Mouse (Mus musculus) retina, postnatal 1 day (tissue): ENCODE measurements around the gene Pkd1.

Experiments
- DNase-seq: peaks from one replicate; pipeline ENCODE4 v3.0.0-alpha.2; 2012

The Pkd1 gene

DNA sequence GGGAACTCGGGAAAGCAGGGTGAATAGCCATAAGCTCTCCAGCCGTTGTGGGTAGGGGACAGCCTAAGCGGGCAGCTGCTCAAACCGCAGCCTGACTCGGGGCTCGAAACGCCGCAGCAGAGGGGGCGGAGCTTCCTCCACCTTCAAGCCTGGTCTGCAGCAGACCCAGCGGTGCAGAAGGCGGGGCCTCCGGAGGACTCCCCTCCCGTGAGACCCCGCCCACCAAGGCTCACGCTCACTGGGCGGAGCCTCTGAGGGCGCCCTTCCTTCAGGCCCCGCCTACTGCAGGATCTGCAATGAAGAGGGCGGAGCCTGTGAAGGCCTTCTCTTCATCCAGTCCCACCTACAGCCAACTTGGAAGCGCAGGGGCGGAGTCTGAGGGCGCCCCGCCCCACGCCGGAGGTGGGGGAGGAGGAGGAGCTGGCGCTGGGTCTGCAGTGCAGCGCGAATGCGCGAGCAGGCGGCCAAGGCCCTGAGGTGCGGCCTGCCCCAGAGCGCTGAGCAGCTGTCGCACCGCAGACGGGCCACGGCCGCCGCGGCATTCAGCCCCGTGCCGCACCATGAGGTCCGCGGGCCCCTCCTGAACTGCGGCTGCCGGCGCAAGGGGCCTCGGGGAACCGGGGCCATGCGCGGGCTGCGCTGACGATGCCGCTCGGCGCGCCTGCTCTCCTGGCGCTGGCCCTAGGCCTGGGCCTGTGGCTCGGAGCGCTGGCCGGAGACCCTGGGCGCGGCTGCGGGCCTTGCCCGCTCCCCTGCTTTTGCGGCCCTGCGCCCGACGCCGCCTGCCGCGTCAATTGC is at the start of gene Pkd1:
Gene Pkd1 (plus strand): TSS at position 217 of the 798 bp plus-strand sequence.
- peak; percentile 99 for DNase-seq

DNA sequence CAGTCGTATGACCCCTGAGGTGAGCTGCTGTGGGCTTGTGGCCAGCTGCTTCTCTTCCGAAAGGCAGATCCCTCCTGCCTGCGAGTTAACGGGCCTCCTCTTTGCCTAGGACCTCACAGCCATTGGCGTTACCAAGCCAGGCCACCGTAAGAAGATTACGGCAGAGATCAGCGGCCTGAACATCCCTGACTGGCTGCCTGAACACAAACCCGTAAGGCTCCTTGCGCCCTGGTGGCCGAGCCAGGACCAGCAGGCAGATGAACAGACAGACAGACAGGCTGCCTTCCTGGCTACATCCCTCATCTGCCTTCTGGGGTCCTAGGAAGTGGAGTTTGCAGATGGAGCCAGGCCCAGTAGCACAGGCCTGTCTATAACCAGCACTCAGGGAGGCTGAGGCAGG is 47.4 kb upstream of the Pkd1 start:
- peak; percentile 64 for DNase-seq

DNA sequence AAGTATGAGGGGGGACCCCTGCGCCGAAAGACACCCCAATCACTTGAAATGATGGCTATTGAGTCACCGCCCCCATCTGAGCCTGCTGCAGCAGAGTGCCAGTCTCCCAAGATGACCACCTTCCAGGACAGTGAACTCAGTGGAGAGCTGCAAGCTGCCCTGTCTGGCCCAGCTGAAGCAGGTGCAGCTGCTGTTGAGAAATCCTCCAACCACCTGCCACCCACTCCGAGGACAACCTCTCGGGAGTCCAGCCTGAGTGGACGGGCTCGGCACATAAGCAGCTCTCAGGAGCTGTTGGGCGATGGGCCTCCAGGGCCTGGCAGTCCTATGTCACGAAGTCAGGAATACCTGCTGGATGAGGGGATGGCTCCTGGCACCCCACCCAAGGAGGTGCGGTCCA is 45.5 kb upstream of the Pkd1 start:
- no peak for DNase-seq

DNA sequence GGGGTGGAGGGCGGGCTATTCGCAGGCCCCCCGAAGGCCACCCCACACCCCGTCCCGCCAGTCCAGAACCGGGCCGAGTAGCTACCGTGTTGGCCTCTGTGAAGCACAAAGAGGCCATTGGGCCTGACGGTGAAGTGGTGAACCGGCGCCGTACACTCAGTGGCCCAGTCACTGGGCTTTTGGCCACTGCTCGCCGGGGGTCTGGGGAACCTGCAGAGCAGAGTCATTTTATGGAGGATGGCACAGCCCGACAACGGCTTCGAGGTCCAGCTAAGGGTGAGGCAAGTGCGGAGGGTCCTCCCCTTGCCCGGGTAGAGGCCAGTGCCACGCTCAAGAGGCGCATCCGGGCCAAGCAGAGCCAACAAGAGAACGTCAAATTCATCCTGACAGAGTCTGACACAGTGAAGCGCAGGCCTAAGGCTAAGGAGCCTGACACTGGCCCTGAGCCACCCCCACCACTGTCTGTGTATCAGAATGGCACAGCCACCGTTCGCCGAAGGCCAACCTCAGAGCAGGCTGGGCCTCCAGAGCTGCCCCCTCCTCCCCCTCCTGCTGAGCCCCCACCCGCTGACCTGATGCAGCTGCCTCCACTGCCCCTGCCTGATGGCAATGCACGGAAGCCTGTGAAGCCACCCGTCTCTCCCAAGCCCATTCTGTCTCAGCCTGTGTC is 44.2 kb upstream of the Pkd1 start:
- peak; percentile 50 for DNase-seq

DNA sequence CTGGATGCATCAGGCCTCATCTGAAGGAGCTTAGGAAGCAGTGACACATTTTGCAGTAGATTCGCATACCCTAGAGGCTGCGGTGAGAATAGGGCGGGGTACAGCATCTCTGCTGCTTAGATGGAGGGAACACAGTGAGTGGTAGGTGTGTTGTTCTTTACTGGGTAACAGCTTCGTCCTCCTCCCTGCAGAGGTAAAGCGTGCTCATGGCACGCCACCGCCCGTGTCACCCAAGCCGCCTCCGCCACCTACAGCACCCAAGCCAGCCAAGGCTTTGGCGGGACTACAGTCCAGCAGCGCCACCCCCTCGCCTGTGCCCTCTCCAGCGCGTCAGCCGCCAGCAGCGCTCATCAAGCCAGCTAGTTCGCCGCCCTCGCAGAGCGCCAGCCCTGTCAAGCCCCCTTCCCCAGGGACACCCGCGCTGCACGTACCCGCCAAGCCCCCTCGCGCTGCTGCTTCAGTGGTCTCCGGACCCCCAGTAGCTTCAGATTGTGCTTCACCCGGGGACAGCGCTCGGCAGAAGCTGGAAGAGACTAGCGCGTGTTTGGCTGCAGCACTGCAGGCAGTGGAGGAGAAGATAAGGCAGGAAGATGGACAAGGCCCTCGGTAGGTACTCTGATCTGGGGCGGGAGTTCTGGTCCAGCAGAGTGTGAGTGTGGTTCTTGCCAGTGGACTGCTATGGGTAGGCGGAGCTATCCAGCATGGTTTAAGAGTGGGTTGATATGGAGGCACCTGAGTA is 43.1 kb upstream of the Pkd1 start:
- peak; percentile 38 for DNase-seq

DNA sequence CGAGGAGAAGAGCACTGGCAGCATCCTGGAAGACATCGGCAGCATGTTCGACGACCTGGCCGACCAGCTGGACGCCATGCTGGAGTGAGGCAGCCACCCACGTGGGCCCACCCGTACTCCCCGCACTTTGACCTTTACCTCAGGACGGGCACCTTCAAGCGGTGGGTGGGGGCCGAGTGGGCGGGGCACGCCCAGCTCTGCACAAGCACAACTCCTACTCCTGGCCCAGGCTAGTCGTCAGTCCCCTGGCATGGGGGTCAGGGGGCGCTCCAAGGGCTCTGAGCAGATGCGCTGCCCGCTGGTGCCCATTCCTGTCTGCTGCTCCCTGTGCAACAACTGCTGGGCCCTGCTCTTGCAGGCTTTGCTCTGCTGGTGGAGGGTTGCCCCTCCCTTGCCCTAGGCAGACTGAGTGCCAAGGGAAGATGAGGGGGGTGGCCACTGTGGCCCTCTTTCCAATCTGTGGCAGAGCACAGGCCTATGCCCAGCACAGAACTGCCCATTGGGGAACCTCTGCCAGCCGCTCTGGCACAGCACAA is 42.4 kb upstream of the Pkd1 start:
- no peak for DNase-seq

DNA sequence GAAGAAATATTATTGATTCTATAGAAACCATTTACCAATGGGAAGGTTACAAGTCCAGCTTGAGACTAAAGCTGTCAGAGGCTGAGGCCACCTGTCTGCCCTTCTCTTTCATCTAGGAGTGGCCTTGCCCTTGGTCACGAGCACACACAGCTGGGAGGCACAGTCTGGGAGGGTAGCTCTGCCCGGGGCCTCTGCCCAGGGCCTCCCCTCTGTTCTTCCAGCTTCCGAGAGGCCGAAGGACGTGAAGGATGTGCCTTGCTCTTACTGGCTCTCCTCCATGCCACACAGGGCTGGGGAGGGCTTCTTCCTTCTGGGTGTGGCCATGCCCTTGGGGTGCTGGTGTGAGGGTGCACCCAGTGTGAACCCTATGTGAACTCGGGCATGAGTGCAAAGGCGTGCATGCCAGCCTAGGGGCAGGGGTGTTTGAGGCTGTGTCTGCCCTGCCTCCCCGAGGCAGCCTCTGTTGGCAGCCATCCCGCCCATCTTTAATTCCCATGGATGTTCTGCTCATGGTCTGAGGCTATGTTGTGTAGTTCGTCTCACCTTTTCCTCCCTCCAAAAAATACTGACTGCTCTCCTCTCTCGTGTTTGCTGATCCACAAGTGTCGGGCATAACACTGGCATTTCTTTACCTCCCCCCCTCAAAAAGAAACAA is 41.7 kb upstream of the Pkd1 start:
- no peak for DNase-seq

DNA sequence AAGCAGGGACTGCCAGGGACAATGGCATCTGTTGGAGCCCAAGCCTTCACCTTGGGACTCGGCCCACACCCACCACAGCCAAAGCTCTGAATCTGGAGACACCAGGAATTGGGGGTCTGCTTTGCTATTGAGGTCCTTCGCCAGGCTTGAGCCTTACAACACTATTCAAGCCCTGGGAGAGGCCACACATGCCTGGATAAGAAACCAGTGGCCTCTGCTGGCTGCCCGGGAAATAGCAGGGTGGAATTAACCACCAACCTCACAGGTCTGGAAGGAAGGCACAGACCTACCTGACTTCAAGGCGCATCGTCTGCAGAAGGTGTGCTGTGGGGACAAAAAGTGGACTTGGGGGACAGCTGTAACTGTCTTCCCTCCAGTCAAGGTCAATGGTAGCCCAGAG is 36.0 kb upstream of the Pkd1 start:
- peak; percentile 70 for DNase-seq

DNA sequence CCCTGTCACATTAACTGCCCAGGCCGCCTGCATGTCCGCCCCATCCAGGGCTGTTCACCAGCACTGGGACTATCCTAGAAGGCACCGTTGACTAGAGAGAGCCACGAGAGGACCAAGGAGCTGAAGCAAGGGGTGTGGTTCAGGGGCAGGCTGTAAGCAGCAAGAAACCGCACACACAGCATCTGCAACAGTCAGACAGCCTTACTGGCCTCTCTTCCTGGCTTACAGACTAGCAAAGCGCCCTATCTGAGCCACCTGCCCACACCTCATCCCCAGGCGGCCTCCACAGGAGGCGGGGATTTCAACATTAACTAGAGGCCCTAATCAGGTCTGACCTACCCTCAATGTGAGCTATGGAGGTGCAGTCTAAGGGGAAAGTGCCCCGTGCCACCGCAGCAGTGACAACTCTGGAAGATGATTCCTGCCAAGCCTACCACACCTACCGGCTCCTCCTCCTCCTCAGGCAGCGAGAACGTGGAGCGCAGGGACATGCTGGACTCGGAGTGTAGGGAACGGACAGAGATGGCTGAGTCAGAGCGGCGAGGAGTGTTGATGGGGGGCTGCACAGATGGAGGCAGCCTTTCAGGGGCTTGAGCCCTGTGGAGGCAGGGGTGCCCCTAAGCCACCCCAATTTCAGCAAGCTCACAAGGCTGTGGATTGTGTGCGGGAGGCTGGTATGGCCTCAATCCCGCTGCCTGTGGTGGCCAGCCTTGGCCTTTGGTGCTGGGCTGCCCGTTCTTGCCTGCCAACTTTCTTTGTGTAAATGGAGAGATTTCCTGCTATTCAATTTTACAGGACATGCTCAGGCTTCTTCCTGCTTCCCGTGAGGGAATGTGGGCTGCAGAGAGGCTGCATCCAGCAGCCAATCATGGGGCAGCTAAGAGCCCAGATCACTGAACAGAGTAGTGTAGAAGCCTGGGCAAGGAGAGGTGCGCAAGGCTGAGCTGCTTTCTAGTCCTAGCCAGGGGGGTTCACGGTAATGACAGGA is 35.1 kb upstream of the Pkd1 start:
- DNase-seq, result no peak

DNA sequence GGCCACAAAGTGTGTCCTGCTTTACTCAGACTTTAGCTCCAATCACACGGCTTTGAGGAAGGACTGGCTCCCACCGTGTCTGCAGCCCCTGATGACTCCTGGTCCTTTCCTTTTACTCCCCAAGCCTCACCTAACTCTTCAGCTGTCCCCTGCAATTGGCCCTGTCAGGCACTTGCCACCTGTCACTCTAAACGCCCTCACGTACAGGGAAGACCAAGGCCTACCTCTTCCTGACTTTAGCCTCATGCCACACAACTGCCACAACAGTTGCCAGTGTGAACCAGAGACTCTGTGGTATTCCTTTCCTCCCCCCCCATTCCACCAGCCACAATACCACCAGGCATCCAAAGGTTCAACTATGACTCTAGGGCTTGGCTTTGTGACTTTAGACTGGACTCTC is 29.2 kb upstream of the Pkd1 start:
- DNase-seq, result no peak

DNA sequence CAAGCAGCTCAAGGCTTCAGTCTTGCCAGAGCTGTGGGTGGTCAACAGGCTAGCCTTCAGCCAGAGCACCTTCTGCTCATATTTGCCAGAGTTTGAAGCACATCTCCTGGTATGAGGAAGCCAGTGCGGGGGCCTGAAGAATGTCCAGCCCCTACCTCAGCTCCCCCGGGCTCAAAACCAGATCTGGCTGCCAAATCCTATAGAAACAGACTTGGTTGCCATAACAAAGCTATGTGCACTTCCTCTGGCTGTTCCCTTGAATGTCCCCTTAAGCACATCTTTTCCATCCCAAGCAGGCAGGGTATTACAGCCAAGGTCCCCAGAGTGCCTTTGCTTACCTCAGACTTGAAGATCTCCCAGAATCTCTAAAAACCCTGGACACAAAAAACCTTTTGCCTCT is 24.9 kb upstream of the Pkd1 start:
- DNase-seq, result no peak

DNA sequence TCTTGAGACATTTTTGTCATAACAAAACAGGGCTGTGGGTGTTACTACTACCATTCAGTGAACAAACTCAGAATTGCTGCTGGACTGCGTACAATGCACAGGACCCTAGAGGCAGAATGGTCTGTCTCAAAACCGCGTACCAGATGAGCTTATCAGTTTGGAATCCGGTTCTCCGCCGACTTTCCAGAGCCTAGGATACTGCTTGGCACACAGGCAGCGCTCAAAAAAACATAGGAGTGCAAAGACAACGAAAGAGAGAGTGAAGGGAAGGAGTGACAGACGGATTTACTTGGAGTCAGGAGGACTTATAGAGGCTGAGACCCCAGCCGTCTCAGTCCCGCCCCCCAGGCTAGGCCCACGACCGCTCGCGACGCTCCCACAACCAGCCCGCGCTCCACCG is 22.3 kb upstream of the Pkd1 start:
- DNase-seq, result no peak

DNA sequence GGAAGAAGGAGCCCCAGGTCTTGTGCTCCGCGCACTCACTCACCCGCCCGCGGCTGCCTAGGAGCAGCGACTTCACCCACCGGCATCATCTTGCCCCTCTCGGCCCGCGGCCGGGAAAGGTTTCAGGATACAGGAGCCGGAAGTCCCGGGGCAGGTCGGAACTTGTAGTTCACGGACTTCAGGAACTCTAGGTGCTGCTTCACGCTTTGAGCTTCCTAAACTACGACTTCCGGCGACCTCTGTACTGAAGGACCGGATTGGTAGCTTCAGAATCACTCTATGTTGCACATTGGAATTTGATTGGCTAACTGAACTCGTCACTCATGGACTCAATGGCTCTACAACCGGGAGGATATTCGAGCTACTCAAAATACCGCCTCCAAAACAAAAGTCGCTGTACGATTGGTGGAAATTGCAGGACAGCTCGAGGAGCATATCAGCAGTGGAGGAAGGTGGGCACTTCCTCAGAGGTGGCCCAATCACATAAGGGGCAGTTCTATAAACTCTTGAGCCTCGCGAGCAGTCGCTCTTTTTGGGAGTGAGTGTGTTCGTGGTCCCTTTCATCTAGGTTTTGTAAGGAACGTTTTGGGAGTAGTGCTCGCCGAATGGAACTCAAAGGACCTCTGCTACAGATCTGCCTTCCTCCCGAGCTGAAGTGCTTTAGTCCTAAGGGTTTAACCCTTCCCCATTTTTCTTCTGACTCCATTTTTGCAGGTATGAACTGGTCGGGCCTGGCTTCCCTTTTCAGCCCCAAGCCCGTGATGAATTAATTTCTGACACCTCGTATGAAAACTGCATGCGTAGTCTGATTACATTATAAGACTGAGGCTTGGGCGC is 21.7 kb upstream of the Pkd1 start, which contains the start of gene Traf7:
Gene Traf7 (minus strand): TSS at position 216 of the 837 bp plus-strand sequence.
- peak; percentile 100 for DNase-seq

DNA sequence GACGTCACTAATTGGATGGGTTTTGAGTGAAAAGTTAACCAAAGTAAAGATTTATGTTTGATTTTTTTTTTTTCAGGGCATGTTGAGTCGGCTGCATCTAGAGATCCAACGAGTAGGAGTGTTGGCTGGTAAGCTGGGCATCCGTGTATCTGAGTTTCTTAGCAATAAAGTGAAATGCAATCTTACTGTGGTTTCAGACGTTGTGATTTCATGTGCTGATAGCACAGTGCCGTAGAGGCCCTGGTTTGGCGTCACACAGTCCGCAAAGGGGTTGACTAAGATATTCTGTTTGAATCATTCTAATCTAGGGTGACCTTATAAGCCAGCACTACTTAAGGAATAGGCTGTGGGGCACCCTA is 21.1 kb upstream of the Pkd1 start:
- DNase-seq, result no peak

DNA sequence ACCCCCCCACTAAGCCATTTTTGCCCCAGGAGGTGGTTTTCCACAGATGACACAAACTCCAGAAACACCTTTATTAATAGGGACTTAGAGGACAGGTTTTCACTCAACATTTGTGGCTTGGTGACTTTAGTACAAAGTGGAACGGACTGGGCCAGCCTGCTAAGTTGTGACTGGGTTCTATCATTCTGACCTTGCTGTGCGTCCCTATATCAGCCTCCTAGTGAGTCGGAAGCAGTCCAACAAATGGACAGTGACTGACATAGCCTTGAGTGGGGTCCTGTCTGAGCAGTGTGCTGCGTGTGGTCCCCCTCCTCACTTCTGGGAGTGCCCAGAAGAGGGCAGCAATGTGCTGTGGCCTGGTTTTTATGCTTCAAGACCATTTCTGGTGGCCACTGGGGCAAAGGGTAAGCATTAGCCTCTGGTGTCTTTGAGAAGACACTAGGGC is 20.6 kb upstream of the Pkd1 start:
- peak; percentile 90 for DNase-seq

DNA sequence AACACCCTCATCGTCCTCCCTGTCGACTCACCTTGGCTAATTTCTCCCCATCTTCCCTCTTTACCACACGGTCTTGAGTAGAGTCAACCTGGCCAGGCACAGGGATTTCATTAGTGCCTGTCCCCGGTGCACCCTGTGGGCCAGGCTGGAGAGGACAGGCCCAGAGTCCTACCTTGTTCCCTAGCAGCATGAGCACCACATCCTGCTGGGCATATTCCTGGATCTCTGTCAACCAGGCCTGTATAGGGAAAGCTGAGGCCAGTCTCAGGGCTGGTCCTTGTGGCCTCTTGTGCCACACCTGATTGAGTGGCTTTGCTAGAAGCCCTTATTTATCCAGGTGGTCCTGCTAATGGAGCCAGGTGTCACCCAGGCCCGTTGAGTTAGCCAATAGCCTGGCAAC is 19.8 kb upstream of the Pkd1 start:
- DNase-seq, result no peak

DNA sequence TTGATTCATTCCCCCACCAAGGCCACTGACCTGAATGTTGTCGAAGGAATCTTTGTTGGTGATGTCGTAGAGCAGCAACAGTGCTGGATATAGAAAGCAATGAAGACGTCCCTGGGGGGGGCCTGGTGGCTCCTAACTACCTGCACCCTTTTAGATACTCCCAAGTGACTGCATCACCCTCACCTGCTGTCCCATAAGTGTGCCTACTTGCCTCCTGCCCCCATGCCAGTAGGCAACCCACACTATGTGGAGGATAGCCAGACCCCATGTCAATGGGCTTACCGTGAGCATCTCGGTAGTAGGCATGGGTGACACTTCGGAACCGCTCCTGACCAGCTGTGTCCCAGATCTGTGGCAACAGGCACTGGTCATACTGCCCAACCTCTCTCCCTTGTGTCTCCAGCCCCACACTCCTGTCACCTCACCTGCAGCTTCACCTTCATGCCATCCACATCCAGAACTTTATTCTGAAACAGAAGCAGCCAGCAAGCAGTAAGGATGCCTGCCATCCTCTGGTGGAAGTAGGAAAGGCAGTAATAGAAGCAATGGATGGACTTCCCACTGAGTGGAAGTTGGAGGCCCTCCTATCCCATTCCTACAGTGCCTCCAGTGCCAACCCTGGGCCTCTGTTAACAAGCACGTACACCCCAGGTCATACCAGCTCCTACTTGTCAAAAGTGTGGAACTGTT is 19.1 kb upstream of the Pkd1 start:
- DNase-seq, result no peak

DNA sequence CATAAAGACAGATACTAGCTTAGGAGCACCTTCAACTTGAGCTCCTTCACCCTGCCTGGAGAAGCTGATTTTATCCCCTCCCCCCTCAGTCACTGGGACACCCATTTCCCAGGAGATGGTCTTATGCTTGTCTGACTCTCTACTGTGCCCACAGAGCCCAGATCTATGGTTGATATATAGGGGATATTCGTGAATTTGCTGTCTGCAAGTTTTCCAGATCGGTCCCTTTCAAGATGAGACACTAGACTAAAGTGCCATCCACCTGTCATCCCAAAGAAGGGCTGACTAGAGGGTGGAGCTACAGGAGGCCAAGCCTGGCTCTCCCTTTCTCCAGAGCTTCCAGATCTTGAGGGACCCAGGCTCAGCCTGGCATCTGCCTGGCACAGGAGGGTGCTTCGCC is 18.6 kb upstream of the Pkd1 start:
- no peak for DNase-seq

DNA sequence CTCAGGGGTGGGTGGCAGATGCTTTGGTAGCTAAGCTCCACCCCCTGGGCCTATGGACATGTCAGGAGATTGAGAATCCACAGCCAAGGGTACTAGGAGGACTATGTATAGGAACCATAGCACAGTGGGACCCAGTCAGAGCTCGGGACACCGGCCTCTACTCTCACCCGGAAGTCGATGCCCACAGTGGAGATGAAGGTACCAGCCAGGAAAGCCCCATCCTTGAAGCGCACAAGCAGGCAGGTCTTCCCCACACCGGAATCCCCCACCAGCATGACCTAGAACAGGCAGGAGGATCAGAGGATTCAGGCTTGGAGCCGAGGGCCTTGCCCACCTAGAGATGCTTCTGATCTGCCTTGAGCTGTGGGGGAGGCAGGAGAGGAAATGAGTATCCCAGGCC is 17.6 kb upstream of the Pkd1 start:
- DNase-seq, result no peak
